Mouse (Mus musculus): ENCODE data around the gene Sacs. TPM values are rescaled to one million over a fixed set of nuclear protein-coding genes. Genes with fewer than 3 reads are reported as not detected.

Sacs gene
- polyA plus RNA-seq (2015; fragmentation: Nextera tagmentation; extraction: Ambion mirVana), result 0.65 and 0.95 TPM in 2 replicates

DNA sequence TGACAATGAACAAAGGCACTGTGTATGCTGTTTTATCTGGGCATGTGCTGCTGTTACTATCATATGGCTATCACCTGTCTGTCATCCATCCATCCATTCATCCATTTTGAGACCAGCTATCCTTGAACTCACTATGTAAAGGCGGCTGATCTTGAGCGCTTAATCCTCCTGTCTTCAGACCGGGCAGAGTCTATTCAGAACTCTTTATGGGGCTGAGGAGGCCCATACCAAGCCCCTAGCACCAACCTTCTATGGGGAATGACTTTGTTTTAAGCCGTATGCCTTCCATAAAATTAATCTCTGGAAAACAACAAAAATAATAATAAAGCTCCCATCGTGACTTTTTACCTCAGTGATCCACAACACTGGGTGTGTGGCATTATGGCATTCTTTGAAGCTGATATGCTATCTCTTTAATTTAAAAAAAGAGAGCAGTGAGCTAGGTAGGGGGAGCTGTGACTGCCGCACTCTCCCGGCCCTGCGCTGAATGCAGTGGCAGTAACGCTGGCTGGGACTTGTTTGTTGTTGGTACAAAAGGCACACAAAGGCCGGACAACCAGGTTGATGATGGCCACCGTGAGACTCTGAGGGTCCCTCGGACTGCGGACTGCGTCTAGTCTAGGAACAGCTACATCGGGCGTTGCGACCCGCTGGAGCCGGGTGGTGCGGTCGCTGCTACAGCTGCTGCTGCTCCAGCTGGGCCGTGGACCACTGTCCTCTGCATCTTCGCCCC is at the start of gene Sacs:
Gene Sacs (plus strand): TSS at position 464 of the 733 bp plus-strand sequence.
- WGBS, result 8% methylated on average over 23 of the region's 23 CpGs
- DNase-seq (ENCODE audit: low spot score), result peak; percentile 22
- no peak for ATAC-seq (ENCODE audit: low FRiP score, low TSS enrichment)
- H3K27me3 ChIP-seq (ENCODE audit: control insufficient read depth, insufficient read depth, low read length), result no peaks in the 10 kb centered on the region
- peak within 1 kb of the TSS; percentile 40 for H3K4me3 ChIP-seq (ENCODE audit: low read depth, low read length)
- H3K4me1 ChIP-seq (replicated peaks; ENCODE audit: control insufficient read depth, insufficient read depth), result no peaks in the 10 kb centered on the region
- TF ChIP-seq EP300 (optimal IDR thresholded peaks at IDR 0.05) (no peak), CTCF (IDR thresholded peaks at IDR 0.05; ENCODE audit: low read depth) (peak; percentile 52)
- H3K36me3 ChIP-seq (ENCODE audit: control insufficient read depth, insufficient read depth, low read length), result no peaks in the 10 kb centered on the region
- H3K27ac ChIP-seq (replicated peaks), result no peak within 1 kb of the TSS
- no peaks in the 10 kb centered on the region for H3K9me3 ChIP-seq (ENCODE audit: control insufficient read depth, low read length)
- H3K4me2 ChIP-seq (replicated peaks; ENCODE audit: low read depth), result peak within 1 kb of the TSS; percentile 58
- peak within 1 kb of the TSS; percentile 47 for H3K9ac ChIP-seq (ENCODE audit: low read length)

DNA sequence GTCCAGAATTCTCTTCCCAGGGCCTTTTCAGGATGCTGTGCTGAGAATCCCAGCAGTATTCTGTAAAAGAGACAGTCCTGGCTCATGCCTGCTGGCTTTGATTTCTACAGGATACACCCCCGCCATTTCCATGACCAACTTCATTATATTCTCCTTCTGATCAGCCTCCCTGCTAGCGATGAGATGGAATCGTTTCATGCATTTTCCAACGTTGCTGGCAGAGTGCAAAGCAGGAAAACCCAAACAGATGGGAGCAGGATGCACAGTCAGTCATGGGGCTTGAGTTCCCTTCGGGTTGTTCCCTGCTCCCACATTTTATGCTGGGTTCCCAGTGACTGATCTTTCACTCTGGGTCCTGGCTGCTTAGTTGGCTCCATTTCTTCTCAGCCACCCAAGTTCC is 47.3 kb upstream of the Sacs start:
- H3K27me3 ChIP-seq (ENCODE audit: control insufficient read depth, insufficient read depth, low read length), result no peaks in the 10 kb centered on the region
- WGBS, result 77% methylated on average over 5 of the region's 5 CpGs
- no peak for DNase-seq (ENCODE audit: low spot score)

GRCm38 (mm10) chr14:61092073-61092472 is 46.2 kb upstream of the Sacs start:
- Histone ChIP-seq H3K36me3 (ENCODE audit: control insufficient read depth, insufficient read depth, low read length) (no peaks in the 10 kb centered on the region), H3K4me2 (replicated peaks; ENCODE audit: low read depth) (no peak overlapping the region), H3K27ac (replicated peaks) (no peak overlapping the region), H3K4me1 (replicated peaks; ENCODE audit: control insufficient read depth, insufficient read depth) (no peaks in the 10 kb centered on the region), H3K9me3 (ENCODE audit: control insufficient read depth, low read length) (no peaks in the 10 kb centered on the region), H3K4me3 (ENCODE audit: low read depth, low read length) (no peak overlapping the region), H3K27me3 (ENCODE audit: control insufficient read depth, insufficient read depth, low read length) (no peaks in the 10 kb centered on the region), H3K9ac (ENCODE audit: low read length) (no peak overlapping the region)
- DNase-seq (ENCODE audit: low spot score) (no peak), ATAC-seq (ENCODE audit: low FRiP score, low TSS enrichment) (no peak)
- WGBS, result 59% methylated on average over 3 of the region's 3 CpGs
- TF ChIP-seq CTCF (IDR thresholded peaks at IDR 0.05; ENCODE audit: low read depth) (no peak), EP300 (optimal IDR thresholded peaks at IDR 0.05) (no peak)

More for the DNA sequence above, 47.3 kb upstream of the Sacs start:
- no peaks in the 10 kb centered on the region for H3K4me1 ChIP-seq (replicated peaks; ENCODE audit: control insufficient read depth, insufficient read depth)
- H3K4me2 ChIP-seq (replicated peaks; ENCODE audit: low read depth), result no peak overlapping the region
- no peak overlapping the region for H3K27ac ChIP-seq (replicated peaks)
- no peak overlapping the region for H3K4me3 ChIP-seq (ENCODE audit: low read depth, low read length)
- H3K36me3 ChIP-seq (ENCODE audit: control insufficient read depth, insufficient read depth, low read length), result no peaks in the 10 kb centered on the region
- ATAC-seq (ENCODE audit: low FRiP score, low TSS enrichment), result no peak
- H3K9me3 ChIP-seq (ENCODE audit: control insufficient read depth, low read length), result no peaks in the 10 kb centered on the region
- H3K9ac ChIP-seq (ENCODE audit: low read length), result no peak overlapping the region
- TF ChIP-seq EP300 (optimal IDR thresholded peaks at IDR 0.05) (no peak), CTCF (IDR thresholded peaks at IDR 0.05; ENCODE audit: low read depth) (no peak)

GRCm38 (mm10) chr14:61097974-61098625 is 40.2 kb upstream of the Sacs start:
- DNase-seq (ENCODE audit: low spot score) (no peak), ATAC-seq (ENCODE audit: low FRiP score, low TSS enrichment) (peak; percentile 45; the same call in 1 of the 2 replicates)
- Histone ChIP-seq H3K9ac (ENCODE audit: low read length) (no peak overlapping the region), H3K4me1 (replicated peaks; ENCODE audit: control insufficient read depth, insufficient read depth) (no peaks in the 10 kb centered on the region; the same call in 1 of the 2 replicates), H3K36me3 (ENCODE audit: control insufficient read depth, insufficient read depth, low read length) (no peaks in the 10 kb centered on the region), H3K27ac (replicated peaks) (no peak overlapping the region), H3K9me3 (ENCODE audit: control insufficient read depth, low read length) (no peaks in the 10 kb centered on the region), H3K4me2 (replicated peaks; ENCODE audit: low read depth) (no peak overlapping the region), H3K4me3 (ENCODE audit: low read depth, low read length) (no peak overlapping the region), H3K27me3 (ENCODE audit: control insufficient read depth, insufficient read depth, low read length) (no peaks in the 10 kb centered on the region)
- TF ChIP-seq EP300 (optimal IDR thresholded peaks at IDR 0.05), result no peak
- no peak for TF ChIP-seq CTCF (IDR thresholded peaks at IDR 0.05; ENCODE audit: low read depth)
- WGBS, result 55% methylated on average over 12 of the region's 12 CpGs

- H3K36me3 ChIP-seq (ENCODE audit: control insufficient read depth, insufficient read depth, low read length), result no peaks in the 10 kb centered on the region
- H3K4me3 ChIP-seq (ENCODE audit: low read depth, low read length), result no peak overlapping the region
- WGBS, result 89% methylated on average over 6 of the region's 6 CpGs
- no peak overlapping the region for H3K9ac ChIP-seq (ENCODE audit: low read length)
- no peak overlapping the region for H3K27ac ChIP-seq (replicated peaks)
- H3K4me2 ChIP-seq (replicated peaks; ENCODE audit: low read depth), result no peak overlapping the region
- TF ChIP-seq EP300 (optimal IDR thresholded peaks at IDR 0.05) (no peak), CTCF (IDR thresholded peaks at IDR 0.05; ENCODE audit: low read depth) (no peak)
- DNase-seq (ENCODE audit: low spot score), result no peak
- H3K4me1 ChIP-seq (replicated peaks; ENCODE audit: control insufficient read depth, insufficient read depth), result no peaks in the 10 kb centered on the region; the same call in 1 of the 2 replicates
- H3K9me3 ChIP-seq (ENCODE audit: control insufficient read depth, low read length), result no peaks in the 10 kb centered on the region
- no peaks in the 10 kb centered on the region for H3K27me3 ChIP-seq (ENCODE audit: control insufficient read depth, insufficient read depth, low read length)
- no peak for ATAC-seq (ENCODE audit: low FRiP score, low TSS enrichment)
Measured at GRCm38 (mm10) chr14:61100736-61101135, 37.5 kb upstream of the Sacs start.

GRCm38 (mm10) chr14:61106404-61106803 is 31.9 kb upstream of the Sacs start:
- Histone ChIP-seq H3K4me1 (replicated peaks; ENCODE audit: control insufficient read depth, insufficient read depth) (no peaks in the 10 kb centered on the region), H3K9me3 (ENCODE audit: control insufficient read depth, low read length) (no peaks in the 10 kb centered on the region), H3K4me2 (replicated peaks; ENCODE audit: low read depth) (no peak overlapping the region), H3K27ac (replicated peaks) (no peak overlapping the region), H3K36me3 (ENCODE audit: control insufficient read depth, insufficient read depth, low read length) (no peaks in the 10 kb centered on the region), H3K9ac (ENCODE audit: low read length) (no peak overlapping the region), H3K27me3 (ENCODE audit: control insufficient read depth, insufficient read depth, low read length) (no peaks in the 10 kb centered on the region), H3K4me3 (ENCODE audit: low read depth, low read length) (no peak overlapping the region)
- DNase-seq (ENCODE audit: low spot score) (peak; percentile 81), ATAC-seq (ENCODE audit: low FRiP score, low TSS enrichment) (peak; percentile 77)
- WGBS, result 36% methylated on average over 8 of the region's 8 CpGs
- TF ChIP-seq CTCF (IDR thresholded peaks at IDR 0.05; ENCODE audit: low read depth) (no peak), EP300 (optimal IDR thresholded peaks at IDR 0.05) (no peak)
